Mouse (Mus musculus) liver, embryonic 12.5 days (tissue): ENCODE measurements around the gene Pdzd11. TPM values are rescaled to one million over a fixed set of nuclear protein-coding genes. Genes with fewer than 3 reads are reported as not detected.

Experiments
- ATAC-seq: fragments of 200-750 bp; cut with Nextera tagmentation; 2 replicates; pipeline ENCODE4 v1.8.0; 2017; ENCODE audit warnings: moderate number of reproducible peaks, mild to moderate bottlenecking, moderate library complexity
- H3K27ac ChIP-seq: fragments of 300-500 bp; sonication (generic); 2 replicates; pipeline ENCODE4 v1.5.1; 2016; ENCODE audit warnings: mild to moderate bottlenecking
- H3K27me3 ChIP-seq: fragments of 300-500 bp; sonication (generic); replicated peaks from 2 replicates; pipeline ENCODE4 v1.6.1; 2016; ENCODE audit warnings: mild to moderate bottlenecking, moderate library complexity
- H3K36me3 ChIP-seq: fragments of 300-500 bp; sonication (generic); 2 replicates; pipeline ENCODE4 v1.6.1; 2016; ENCODE audit warnings: mild to moderate bottlenecking, moderate library complexity
- H3K4me1 ChIP-seq: fragments of 300-500 bp; sonication (generic); 2 replicates; pipeline ENCODE4 v1.6.1; 2016
- H3K4me2 ChIP-seq: fragments of 300-500 bp; sonication (generic); 2 replicates; pipeline ENCODE4 v1.6.1; 2016; ENCODE audit warnings: mild to moderate bottlenecking, moderate library complexity
- H3K4me3 ChIP-seq: fragments of 300-500 bp; sonication (generic); 2 replicates; pipeline ENCODE4 v1.5.1; 2016; ENCODE audit warnings: mild to moderate bottlenecking, moderate library complexity
- H3K9ac ChIP-seq: fragments of 300-500 bp; sonication (generic); 2 replicates; pipeline ENCODE4 v1.6.1; 2016; ENCODE audit warnings: mild to moderate bottlenecking, moderate library complexity
- H3K9me3 ChIP-seq: fragments of 300-500 bp; sonication (generic); replicated peaks from 2 replicates; pipeline ENCODE4 v1.6.1; 2016; ENCODE audit warnings: mild to moderate bottlenecking, moderate library complexity
- WGBS: fragments of 180-500 bp; shearing (Covaris S2); methylation state at CpG from one replicate; pipeline ENCODE4 v1.1.7; 2016; ENCODE audit not compliant: insufficient replicate concordance; 5-methylcytosine and 5-hydroxymethylcytosine counted together
- polyA plus RNA-seq: library from polyadenylated mRNA; unstranded; fragments of >200 nt; fragmentation: Nextera tagmentation; extraction: Ambion mirVana; gene quantifications from 2 replicates; pipeline ENCODE4 v1.2.1, GENCODE M21; 2016

The Pdzd11 gene
- 67.4 and 70.5 TPM in 2 replicates for polyA plus RNA-seq

DNA sequence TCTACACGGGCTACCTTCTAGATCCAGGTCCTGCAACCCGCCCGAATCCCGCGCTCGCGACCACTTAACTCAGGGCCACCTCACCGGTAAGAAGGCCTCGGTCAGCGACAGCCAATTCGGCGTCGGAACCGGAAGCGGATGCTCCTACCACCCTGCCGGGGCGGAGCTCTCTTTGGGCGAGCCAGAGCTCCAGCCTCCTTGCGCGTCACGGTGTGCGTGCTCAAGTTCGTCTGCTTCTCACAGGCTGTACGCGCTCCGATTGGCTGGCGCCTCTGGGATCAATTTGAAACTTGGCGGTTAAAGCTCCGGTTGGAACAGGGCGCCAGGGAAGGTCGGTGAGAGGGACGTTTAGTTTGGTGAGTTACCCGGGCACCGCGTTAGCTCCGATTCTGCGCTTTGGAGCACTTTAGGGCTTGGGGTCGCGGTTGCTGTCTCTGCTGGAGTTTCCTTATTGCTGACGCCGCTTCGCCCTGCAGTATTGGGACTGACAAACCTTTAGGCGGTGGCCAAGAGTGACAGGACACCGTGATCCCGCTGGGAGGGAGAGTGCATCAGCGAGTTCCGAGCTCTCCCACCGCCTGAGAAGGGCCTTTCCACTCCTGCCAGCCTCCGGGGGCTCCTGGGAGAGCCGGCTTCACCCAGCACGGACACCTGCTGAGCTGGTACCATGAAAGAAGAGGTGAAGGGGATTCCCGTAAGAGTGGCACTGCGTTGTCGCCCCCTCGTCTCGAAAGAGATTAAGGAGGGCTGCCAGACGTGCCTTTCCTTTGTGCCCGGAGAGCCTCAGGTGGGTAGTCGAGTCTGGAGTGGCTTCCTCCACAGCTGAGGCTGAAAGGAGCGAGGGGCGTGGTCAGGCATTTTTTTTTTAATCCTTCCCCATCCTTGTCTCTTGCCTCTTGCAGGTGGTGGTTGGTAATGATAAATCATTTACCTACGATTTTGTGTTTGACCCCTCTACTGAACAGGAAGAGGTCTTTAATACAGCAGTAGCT, at the start of gene Pdzd11:
Gene Pdzd11, minus strand, starts transcription at position 767 of the 992 bp plus-strand sequence.
- peak within 1 kb of the TSS; percentile 90 for H3K9ac ChIP-seq
- peak within 1 kb of the TSS; percentile 85 for H3K27ac ChIP-seq
- H3K36me3 ChIP-seq: peaks cover 39% of the 10 kb centered on the region
- peaks cover 34% of the 10 kb centered on the region for H3K4me1 ChIP-seq
- H3K4me3 ChIP-seq: peak within 1 kb of the TSS; percentile 78
- H3K9me3 ChIP-seq: no peaks in the 10 kb centered on the region
- H3K4me2 ChIP-seq: peak within 1 kb of the TSS; percentile 71
- peak; percentile 98 for ATAC-seq
- WGBS: 8% methylated on average over 62 of the region's 62 CpGs
- H3K27me3 ChIP-seq: peaks cover 6% of the 10 kb centered on the region; the same call in 1 of the 2 replicates

DNA sequence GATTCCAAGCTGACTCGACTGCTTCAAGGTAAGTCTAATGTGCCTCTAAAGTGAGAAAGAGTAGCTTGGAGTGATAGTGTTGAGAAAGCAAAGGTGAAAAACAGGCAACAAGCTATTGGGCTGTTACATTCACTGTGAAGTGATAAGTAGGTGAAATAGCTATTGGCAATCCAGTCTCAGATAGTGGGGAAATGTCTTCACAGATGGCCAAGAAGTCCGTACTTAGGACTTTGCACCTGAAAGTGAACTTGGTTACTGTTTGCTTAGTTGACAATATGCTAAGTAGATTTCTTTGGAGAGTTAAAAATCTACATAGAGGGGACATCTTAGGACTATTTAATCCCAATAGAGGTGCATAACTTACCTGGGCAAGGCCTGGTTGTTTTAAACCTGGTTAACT, 38.5 kb upstream of the Pdzd11 start:
- Histone ChIP-seq H3K4me1 (no peaks in the 10 kb centered on the region), H3K9me3 (no peaks in the 10 kb centered on the region), H3K4me3 (no peak overlapping the region), H3K27ac (no peak overlapping the region), H3K36me3 (peaks cover 50% of the 10 kb centered on the region), H3K4me2 (no peak overlapping the region), H3K27me3 (no peaks in the 10 kb centered on the region), H3K9ac (no peak overlapping the region)
- no peak for ATAC-seq
- WGBS: 84% methylated on average over 2 of the region's 2 CpGs

DNA sequence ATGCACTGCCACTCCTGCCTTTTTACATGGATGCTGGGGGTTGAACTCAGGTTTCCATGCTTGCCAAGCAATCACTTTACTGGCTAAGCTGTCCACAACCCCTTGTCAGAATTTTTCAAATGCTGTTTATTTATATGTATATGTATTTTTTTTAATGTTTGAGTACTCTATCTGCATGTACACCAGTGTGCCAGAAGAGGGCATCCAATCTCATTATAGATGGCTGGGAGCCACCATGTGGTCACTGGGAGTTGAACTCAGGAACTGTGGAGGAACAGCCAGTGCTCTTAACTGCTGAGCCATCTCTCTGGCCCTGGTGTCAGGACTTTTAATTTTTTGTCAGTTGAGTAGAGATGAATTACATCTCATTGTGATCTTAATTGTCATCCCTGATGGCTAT, 26.5 kb upstream of the Pdzd11 start:
- Histone ChIP-seq H3K27me3 (no peaks in the 10 kb centered on the region), H3K4me2 (no peak overlapping the region)
- ATAC-seq: no peak

DNA sequence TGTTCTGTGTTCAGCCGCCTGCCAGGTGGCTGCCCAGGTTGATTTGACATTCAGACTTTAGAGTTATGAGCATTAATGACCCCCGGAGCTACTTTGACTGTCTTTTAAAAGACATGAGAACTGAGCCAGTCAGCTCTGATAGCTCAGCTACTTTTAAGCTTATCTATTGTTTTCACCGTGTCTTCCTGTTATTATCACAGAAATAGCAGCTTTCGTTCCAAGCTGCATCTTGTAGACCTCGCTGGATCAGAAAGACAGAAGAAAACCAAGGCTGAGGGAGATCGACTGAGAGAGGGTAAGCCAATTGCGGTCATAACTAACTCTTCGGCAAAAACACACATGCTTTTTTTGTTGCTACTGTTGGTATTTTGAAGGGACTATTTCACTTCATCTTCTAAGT, 12.1 kb upstream of the Pdzd11 start:
- Histone ChIP-seq H3K27ac (no peak overlapping the region), H3K9me3 (no peaks in the 10 kb centered on the region), H3K4me2 (no peak overlapping the region), H3K27me3 (no peaks in the 10 kb centered on the region), H3K4me1 (no peaks in the 10 kb centered on the region), H3K36me3 (peaks cover 89% of the 10 kb centered on the region), H3K4me3 (no peak overlapping the region), H3K9ac (no peak overlapping the region)
- no peak; the same call in 1 of the 2 replicates for ATAC-seq
- 59% methylated on average over 8 of the region's 8 CpGs for WGBS

More for the DNA sequence above, 26.5 kb upstream of the Pdzd11 start:
- H3K9me3 ChIP-seq: no peaks in the 10 kb centered on the region
- H3K9ac ChIP-seq: no peak overlapping the region
- H3K27ac ChIP-seq: no peak overlapping the region
- peaks cover 40% of the 10 kb centered on the region for H3K36me3 ChIP-seq
- no peak overlapping the region for H3K4me3 ChIP-seq
- H3K4me1 ChIP-seq: no peaks in the 10 kb centered on the region

- H3K36me3 ChIP-seq: peaks cover 36% of the 10 kb centered on the region
- H3K27ac ChIP-seq: no peak overlapping the region
- H3K27me3 ChIP-seq: peaks cover 6% of the 10 kb centered on the region; the same call in 1 of the 2 replicates
- H3K4me3 ChIP-seq: no peak overlapping the region
- peak overlapping the region; percentile 8; the same call in 1 of the 2 replicates for H3K4me2 ChIP-seq
- H3K9ac ChIP-seq: no peak overlapping the region
- WGBS: 64% methylated on average over 2 of the region's 2 CpGs
- H3K9me3 ChIP-seq: no peaks in the 10 kb centered on the region
- H3K4me1 ChIP-seq: peaks cover 28% of the 10 kb centered on the region
- ATAC-seq: no peak
Measured at GRCm38 (mm10) chrX:100629076-100629475, 2.7 kb upstream of the Pdzd11 start.

DNA sequence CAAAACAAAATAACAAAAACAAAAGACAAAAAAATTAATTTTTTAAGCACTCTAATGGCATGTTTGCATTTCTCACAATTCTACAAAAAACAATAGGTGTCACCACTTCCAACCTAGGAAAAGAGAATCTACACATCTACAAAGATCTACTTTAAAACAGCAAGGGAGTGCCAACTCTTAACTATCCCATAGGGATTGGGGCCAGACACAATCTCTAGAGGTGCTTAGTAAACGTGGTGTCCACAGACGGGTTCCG, 894 bp downstream of the Pdzd11 start, which contains the start of gene Kif4:
Gene Kif4, plus strand, starts transcription at position 192 of the 256 bp plus-strand sequence.
- Histone ChIP-seq H3K27ac (peak within 1 kb of the TSS; percentile 85), H3K4me2 (peak within 1 kb of the TSS; percentile 71), H3K9me3 (no peaks in the 10 kb centered on the region), H3K9ac (peak within 1 kb of the TSS; percentile 90), H3K27me3 (peaks cover 6% of the 10 kb centered on the region; the same call in 1 of the 2 replicates), H3K36me3 (peaks cover 39% of the 10 kb centered on the region), H3K4me3 (peak within 1 kb of the TSS; percentile 78), H3K4me1 (peaks cover 34% of the 10 kb centered on the region)
- ATAC-seq: no peak
- WGBS: 18% methylated on average over 3 of the region's 3 CpGs

DNA sequence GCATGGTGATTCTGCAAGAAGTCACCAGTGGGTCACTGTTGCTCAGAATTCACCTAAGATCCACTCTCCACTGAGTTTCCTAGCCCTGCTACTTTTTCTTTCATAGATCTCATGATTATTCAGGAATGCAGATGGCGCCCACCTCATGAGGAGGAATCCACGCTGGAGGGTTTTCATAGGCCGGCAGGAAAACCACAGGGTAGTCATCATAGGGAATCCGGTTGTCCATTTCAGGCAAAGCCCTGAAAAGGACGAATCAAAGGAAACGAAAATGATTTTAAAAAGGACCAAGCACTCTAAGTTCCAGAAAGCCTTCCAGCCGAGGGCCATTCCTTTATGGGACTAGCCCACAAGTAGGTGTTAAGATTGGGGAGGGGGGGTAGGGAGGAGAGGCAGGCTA, 1.2 kb downstream of the Pdzd11 start:
- 22% methylated on average over 7 of the region's 7 CpGs for WGBS
- peak overlapping the region; percentile 68 for H3K9ac ChIP-seq

GRCm38 (mm10) chrX:100624242-100624641, 2.1 kb downstream of the Pdzd11 start:
- Histone ChIP-seq H3K9ac (peak overlapping the region; percentile 68; the same call in 1 of the 2 replicates), H3K27me3 (peaks cover 6% of the 10 kb centered on the region; the same call in 1 of the 2 replicates), H3K27ac (peak overlapping the region; percentile 67)

More for the DNA sequence above, 1.2 kb downstream of the Pdzd11 start:
- Histone ChIP-seq H3K27ac (peak overlapping the region; percentile 67), H3K4me1 (peaks cover 34% of the 10 kb centered on the region), H3K36me3 (peaks cover 37% of the 10 kb centered on the region), H3K4me3 (peak overlapping the region; percentile 78), H3K27me3 (peaks cover 6% of the 10 kb centered on the region; the same call in 1 of the 2 replicates), H3K9me3 (no peaks in the 10 kb centered on the region), H3K4me2 (peak overlapping the region; percentile 71)
- no peak for ATAC-seq

GRCm38 (mm10) chrX:100621366-100621765, 5.0 kb downstream of the Pdzd11 start:
- Histone ChIP-seq H3K9me3 (no peaks in the 10 kb centered on the region), H3K27me3 (peaks cover 21% of the 10 kb centered on the region), H3K9ac (no peak overlapping the region), H3K4me2 (no peak overlapping the region), H3K36me3 (peaks cover 23% of the 10 kb centered on the region), H3K4me1 (peaks cover 16% of the 10 kb centered on the region), H3K27ac (no peak overlapping the region), H3K4me3 (no peak overlapping the region)
- no peak for ATAC-seq
- WGBS: 91% methylated on average over 2 of the region's 2 CpGs

More at GRCm38 (mm10) chrX:100624242-100624641, 2.1 kb downstream of the Pdzd11 start:
- Histone ChIP-seq H3K4me3 (peak overlapping the region; percentile 78), H3K4me2 (peak overlapping the region; percentile 71), H3K9me3 (no peaks in the 10 kb centered on the region), H3K4me1 (peaks cover 34% of the 10 kb centered on the region), H3K36me3 (peaks cover 32% of the 10 kb centered on the region)
- ATAC-seq: peak; percentile 46
- 46% methylated on average over 4 of the region's 4 CpGs for WGBS

- Histone ChIP-seq H3K9me3 (no peaks in the 10 kb centered on the region), H3K4me1 (0 out of 2 replicates have a peak, but pooled peaks cover under 1% of the 10 kb centered on the region), H3K4me3 (no peak overlapping the region), H3K27ac (no peak overlapping the region), H3K36me3 (peaks cover 17% of the 10 kb centered on the region), H3K4me2 (no peak overlapping the region), H3K27me3 (peaks cover 23% of the 10 kb centered on the region), H3K9ac (no peak overlapping the region)
- WGBS: 57% methylated on average over 3 of the region's 3 CpGs
- ATAC-seq: no peak
Measured at GRCm38 (mm10) chrX:100618488-100618887, 7.9 kb downstream of the Pdzd11 start.

DNA sequence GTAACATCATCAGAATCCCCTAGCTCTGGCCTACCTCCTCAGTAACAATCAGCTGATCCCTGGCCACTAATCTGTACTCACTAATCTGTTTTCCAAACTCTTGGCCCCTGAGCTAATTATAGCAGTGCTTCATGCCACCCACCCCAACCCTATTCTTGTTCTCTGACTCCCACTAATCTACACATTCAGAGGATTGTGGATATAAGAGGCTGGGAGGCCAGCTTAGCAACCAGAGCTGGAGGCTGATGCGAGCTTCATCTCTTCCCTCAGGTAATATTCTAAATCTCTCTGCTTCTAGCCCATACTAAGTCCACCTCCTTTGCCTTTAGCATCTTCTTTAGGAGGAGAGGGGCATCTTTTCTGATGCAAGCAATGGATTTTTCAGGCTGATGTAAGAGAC, 21.1 kb downstream of the Pdzd11 start, which contains the start of gene Arr3:
Gene Arr3, plus strand, starts transcription at position 184 of the 400 bp plus-strand sequence.
- no peaks in the 10 kb centered on the region for H3K36me3 ChIP-seq
- ATAC-seq: no peak
- 60% methylated on average over 1 of the region's 1 CpGs for WGBS

DNA sequence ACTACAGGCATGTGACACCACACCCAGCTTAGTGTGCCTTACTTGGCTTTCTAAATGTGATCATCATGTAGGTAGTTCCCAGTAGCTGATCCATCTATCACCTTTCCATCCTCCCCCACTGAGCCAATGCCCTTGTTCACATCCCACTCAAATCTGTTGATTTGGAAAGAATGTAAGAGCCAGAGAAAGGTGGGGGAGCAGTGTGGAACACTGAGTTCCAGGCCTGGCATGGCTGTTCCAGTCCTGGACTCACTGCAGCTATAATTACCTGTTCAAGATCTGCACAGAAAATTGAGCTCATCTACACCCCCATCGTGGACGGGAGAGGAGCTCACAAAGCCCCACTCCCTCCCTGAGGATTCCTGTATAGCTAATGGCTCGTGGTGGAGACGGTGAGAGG, 26.6 kb downstream of the Pdzd11 start:
- Histone ChIP-seq H3K27ac (no peak overlapping the region), H3K36me3 (no peaks in the 10 kb centered on the region), H3K4me3 (no peak overlapping the region), H3K4me1 (no peaks in the 10 kb centered on the region), H3K27me3 (peaks cover 28% of the 10 kb centered on the region; the same call in 1 of the 2 replicates), H3K9ac (no peak overlapping the region), H3K4me2 (no peak overlapping the region), H3K9me3 (no peaks in the 10 kb centered on the region)
- 52% methylated on average over 4 of the region's 4 CpGs for WGBS
- no peak for ATAC-seq

More for the DNA sequence above, 21.1 kb downstream of the Pdzd11 start, which contains the start of gene Arr3:
- no peak within 1 kb of the TSS for H3K27ac ChIP-seq
- H3K4me1 ChIP-seq: no peaks in the 10 kb centered on the region
- H3K4me3 ChIP-seq: no peak within 1 kb of the TSS
- H3K27me3 ChIP-seq: peaks cover 17% of the 10 kb centered on the region; the same call in 1 of the 2 replicates
- no peaks in the 10 kb centered on the region for H3K9me3 ChIP-seq
- no peak within 1 kb of the TSS for H3K9ac ChIP-seq
- H3K4me2 ChIP-seq: no peak within 1 kb of the TSS
